Mouse (Mus musculus) retina, adult 2 months (tissue): ENCODE results near the gene Sp6.
A peak's percentile ranks its signal among the peaks of the same experiment; 100 is the strongest.

Experiments
- DNase-seq: peaks from one replicate; pipeline ENCODE4 v3.0.0-alpha.2; 2012; ENCODE audit warnings: low read depth, low spot score

The Sp6 gene

GRCm38 (mm10) chr11:97063274-97063920 is 50.2 kb downstream of the Sp6 start:
- DNase-seq, result no peak

DNA sequence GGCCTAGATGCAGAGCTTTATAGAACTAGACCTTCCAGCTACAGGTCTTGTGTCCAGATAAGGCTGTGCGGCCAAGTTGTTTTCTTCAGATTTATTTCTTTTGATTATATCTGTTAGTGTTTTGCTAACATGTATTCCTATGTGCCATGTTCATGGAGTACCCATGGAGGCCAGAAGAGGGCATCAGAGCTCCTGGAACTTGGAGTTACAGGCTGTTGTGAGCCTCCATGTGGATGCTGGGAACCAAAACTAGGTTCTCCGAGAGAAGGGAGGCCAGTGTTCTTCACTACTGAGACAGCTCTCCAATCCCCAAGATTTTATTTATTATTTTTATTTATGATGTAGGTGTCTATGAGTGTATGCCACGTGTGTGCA is 50.7 kb downstream of the Sp6 start:
- DNase-seq, result no peak

- no peak for DNase-seq
Observed at GRCm38 (mm10) chr11:97065538-97066295, 52.5 kb downstream of the Sp6 start.

DNA sequence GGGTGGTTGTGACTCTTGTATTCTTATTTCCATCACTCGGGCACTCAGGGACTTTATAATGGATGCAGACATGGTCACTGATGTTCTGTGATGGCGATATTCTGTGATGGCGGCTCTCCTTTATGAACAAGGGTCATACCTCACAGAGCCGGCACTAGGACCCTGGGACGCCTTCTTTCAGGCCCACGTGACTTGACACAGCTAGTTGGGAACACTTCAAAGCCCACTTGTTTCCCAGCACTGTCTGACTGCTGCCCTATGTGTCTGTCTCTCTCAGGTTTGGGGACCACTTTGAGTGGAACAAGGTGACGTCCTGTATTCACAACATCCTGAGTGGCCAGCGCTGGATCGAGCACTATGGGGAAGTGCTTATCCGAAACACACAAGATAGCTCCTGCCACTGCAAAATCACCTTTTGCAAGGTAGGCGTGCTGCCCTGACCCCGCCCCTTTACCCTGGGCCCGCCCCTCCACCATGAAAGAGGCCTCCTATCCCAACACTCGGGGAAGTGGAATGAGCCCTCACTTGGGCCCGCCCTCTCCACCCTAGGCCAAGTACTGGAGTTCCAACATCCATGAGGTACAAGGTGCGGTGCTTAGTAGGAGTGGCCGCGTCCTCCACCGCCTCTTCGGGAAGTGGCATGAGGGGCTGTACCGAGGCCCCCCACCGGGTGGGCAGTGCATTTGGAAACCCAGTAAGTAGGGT is 53.6 kb downstream of the Sp6 start:
- DNase-seq, result no peak

DNA sequence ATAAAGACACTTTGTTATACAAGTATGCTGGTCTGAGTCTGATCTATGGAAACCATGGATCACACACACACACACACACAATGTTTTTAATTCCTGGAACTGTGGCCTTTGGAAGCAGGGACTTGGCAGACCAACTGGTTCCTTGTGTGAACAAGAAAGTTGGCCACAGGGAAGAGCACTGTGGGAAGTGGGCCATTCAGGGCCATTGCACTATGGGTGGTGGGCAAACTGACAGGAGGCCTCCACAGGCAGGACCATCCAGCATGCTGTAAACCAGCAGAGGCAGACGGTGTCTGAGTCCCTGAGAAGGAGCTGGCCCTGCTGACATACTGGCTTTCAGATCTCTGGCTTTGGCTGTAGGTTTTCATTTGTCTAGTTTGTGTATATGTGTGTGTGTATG is 56.1 kb downstream of the Sp6 start:
- no peak for DNase-seq

DNA sequence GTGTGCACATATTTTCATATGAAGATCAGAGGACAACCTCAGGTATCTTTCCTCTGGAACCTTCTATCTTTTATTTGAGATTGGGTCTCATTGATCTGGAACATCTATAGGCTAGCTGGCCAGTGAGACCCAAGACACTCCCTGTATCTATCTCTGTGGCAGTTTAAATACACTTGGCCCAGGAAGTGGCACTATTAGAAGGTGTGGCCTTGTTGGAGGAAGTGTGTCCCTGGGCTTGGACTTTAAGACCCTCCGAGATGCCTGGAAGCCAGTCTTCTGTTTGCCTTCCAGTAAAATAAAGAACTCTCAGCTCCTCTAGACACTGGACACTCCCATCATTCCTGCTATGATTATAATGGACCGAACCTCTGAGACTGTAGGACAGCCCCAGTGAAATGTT is 56.6 kb downstream of the Sp6 start:
- DNase-seq, result no peak

DNA sequence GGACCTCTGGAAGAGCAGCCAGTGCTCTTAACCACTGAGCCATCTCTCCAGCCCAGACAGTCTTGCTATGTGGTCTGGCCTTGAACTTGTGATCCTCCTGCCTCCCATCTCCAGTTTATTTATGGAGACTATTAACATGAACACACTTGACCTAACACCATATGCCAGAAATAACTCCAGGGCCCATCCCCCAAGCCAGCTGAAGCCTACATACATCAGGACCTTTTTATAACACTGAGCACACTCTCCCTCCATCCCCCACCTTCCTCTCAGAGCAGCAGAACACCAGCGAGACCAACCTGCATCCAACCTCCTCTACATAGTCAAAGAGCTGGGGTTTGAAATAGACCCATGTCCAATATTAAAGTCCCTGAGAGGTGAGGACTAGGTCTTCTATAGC is 57.9 kb downstream of the Sp6 start:
- no peak for DNase-seq

- peak; percentile 64 for DNase-seq
Observed at GRCm38 (mm10) chr11:97072533-97072932, 59.3 kb downstream of the Sp6 start.

GRCm38 (mm10) chr11:97074235-97074634 is 61.0 kb downstream of the Sp6 start:
- DNase-seq, result no peak
